ENCODE assay signal across 24 mouse cellular contexts in the genomic region with DNA sequence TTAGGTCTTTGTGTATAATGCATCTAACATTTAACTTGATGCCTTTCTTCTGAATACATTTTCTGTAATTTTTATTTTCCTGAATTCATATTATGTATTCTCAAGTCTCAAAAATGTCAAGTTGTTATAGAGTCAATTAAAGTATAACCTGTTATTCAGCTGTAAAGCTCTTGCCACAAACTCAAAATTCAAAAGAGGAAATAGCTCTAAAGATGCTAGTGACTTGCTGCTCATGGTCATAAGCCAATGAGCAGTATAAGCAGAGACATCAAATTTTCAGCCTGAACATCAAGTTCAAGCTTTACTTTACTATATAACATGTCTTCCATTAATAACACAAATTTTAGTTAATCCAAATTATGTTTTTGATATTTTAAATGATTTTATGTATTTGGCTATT. TPM values are rescaled to one million over a fixed set of nuclear protein-coding genes. Genes with fewer than 3 reads are reported as not detected.
DNase-seq lines count a peak whose midpoint lies in the region; TF ChIP-seq lines count a peak whose summit lies in the region.
"Had no signal": no experiment of that assay in that cellular context is flagged by ENCODE, and none has a peak within 500 bp of the region (broad histone marks: within the 10 kb centered on the region; RNA-seq: fewer than 3 reads in every experiment).

No protein-coding gene starts in this region.

- peak overlapping the region; percentile 2; the same call in 1 of the 2 replicates for H3K4me3 ChIP-seq in gastrocnemius, adult 2 months
- peak overlapping the region in 1 of 2 experiments; percentile 92; a peak in 2 of 4 replicates for H3K4me3 ChIP-seq in MEL (ENCODE audit: control insufficient read depth in 1 of 2, insufficient read depth in 1 of 2, low read depth in 2 of 2, low read length in 2 of 2)
- no peak overlapping the region for H3K4me3 ChIP-seq in kidney, adult 2 months (ENCODE audit: insufficient read depth, low read depth, low read length)
- H3K4me3 ChIP-seq: heart, adult 2 months had no signal

- H3K9ac ChIP-seq in MEL (ENCODE audit: control insufficient read depth, low read depth, low read length, poor library complexity, severe bottlenecking) = no peak overlapping the region
- H3K9ac ChIP-seq: embryonic facial prominence, embryonic 13.5 days; heart, embryonic 15.5 days; hindbrain, embryonic 13.5 days had no signal

- DNase-seq in gastrocnemius, adult 2 months = no peak
- no peak for DNase-seq in gastrocnemius, postnatal 25 days
- DNase-seq in 416B (ENCODE audit: low read depth) (peak; percentile 41), MEL (ENCODE audit: low read depth, low spot score) (peak; percentile 55)
- DNase-seq in splenic B cell, adult 2 months (ENCODE audit: low read depth, low spot score) = peak; percentile 52
- DNase-seq in kidney, adult 2 months = no peak
- DNase-seq in thymus, postnatal 4 days = no peak
- DNase-seq: adrenal gland, postnatal 10 days; cerebellum, adult 11-12 months; cerebellum, adult 9-11 months; cerebellum, postnatal 36 days; gastrocnemius, postnatal 10 days; heart, adult 2 months; heart, postnatal 14 days had no signal

- no peaks in the 10 kb centered on the region for H3K9me3 ChIP-seq in MEL (replicated peaks; ENCODE audit: insufficient read depth, low read length)
- H3K9me3 ChIP-seq: embryonic facial prominence, embryonic 13.5 days; forebrain, embryonic 10.5 days; G1E; heart, embryonic 15.5 days; hindbrain, embryonic 13.5 days had no signal

- no peak for TF ChIP-seq RAD21 in MEL (IDR thresholded peaks at IDR 0.05; ENCODE audit: low read depth, low read length)

- TF ChIP-seq POLR2A in MEL (IDR thresholded peaks at IDR 0.05; ENCODE audit: control insufficient read depth in 1 of 2, insufficient read depth in 1 of 2, low read depth in 1 of 2, low read length in 2 of 2, poor library complexity in 1 of 2) = no peak
- no peak for TF ChIP-seq POLR2A in kidney, adult 2 months (IDR thresholded peaks at IDR 0.05; ENCODE audit: low read depth, low read length)

- H3K27me3 ChIP-seq in MEL (ENCODE audit: control insufficient read depth in 1 of 2, insufficient read depth in 2 of 2, low read length in 2 of 2) = no peaks in the 10 kb centered on the region
- no peaks in the 10 kb centered on the region for H3K27me3 ChIP-seq in splenic B cell, adult 2 months (ENCODE audit: control insufficient read depth, insufficient read depth, low read length, poor library complexity, severe bottlenecking)
- H3K27me3 ChIP-seq in kidney, adult 2 months (replicated peaks; ENCODE audit: control insufficient read depth, insufficient read depth, low read length) = no peaks in the 10 kb centered on the region
- H3K27me3 ChIP-seq: embryonic facial prominence, embryonic 13.5 days; heart, embryonic 15.5 days; hindbrain, embryonic 13.5 days had no signal

- intact Hi-C loops in gastrocnemius, adult 2 months (cut with DNase I) = loop anchor here (10.0 kb wide), 1 partner anchor 198 kb away; a partner anchor contains a TSS

- TF ChIP-seq CTCF in gastrocnemius, adult 2 months (IDR thresholded peaks at IDR 0.05) = no peak
- TF ChIP-seq CTCF in MEL (IDR thresholded peaks at IDR 0.05 in 2 of 3, conservative IDR thresholded peaks at IDR 0.05 in 1 of 3; ENCODE audit: control insufficient read depth in 1 of 3, insufficient read depth in 1 of 3, low read depth in 2 of 3, low read length in 3 of 3, poor library complexity in 1 of 3, severe bottlenecking in 1 of 3) = no peak
- no peak for TF ChIP-seq CTCF in kidney, adult 2 months (conservative IDR thresholded peaks at IDR 0.05; ENCODE audit: insufficient read depth, insufficient read length, low read depth, low read length)

- no peak overlapping the region for H3K27ac ChIP-seq in gastrocnemius, adult 2 months
- H3K27ac ChIP-seq in MEL (ENCODE audit: control insufficient read depth, low read depth, low read length) = no peak overlapping the region
- no peak overlapping the region for H3K27ac ChIP-seq in kidney, adult 2 months (ENCODE audit: insufficient read depth, low read depth, low read length)
- H3K27ac ChIP-seq: embryonic facial prominence, embryonic 13.5 days; forebrain, embryonic 10.5 days; heart, adult 2 months; heart, embryonic 15.5 days; hindbrain, embryonic 13.5 days; hindbrain, postnatal 0 days had no signal

- peaks cover 3% of the 10 kb centered on the region in 2 experiments; a peak in 3 of 4 replicates for H3K4me1 ChIP-seq in MEL (ENCODE audit: control insufficient read depth in 1 of 2, insufficient read depth in 2 of 2, low read length in 2 of 2)
- no peaks in the 10 kb centered on the region; the same call in 1 of the 2 replicates for H3K4me1 ChIP-seq in kidney, adult 2 months (ENCODE audit: control insufficient read depth, insufficient read depth, low read length)

- TF ChIP-seq EP300 in MEL (IDR thresholded peaks at IDR 0.05; ENCODE audit: low read depth in 1 of 2, low read length in 2 of 2) = no peak

- H3K36me3 ChIP-seq in MEL (ENCODE audit: control insufficient read depth in 1 of 2, insufficient read depth in 2 of 2, low read length in 2 of 2) = peaks cover 14 to 29% of the 10 kb centered on the region in 2 experiments
- no peaks in the 10 kb centered on the region for H3K36me3 ChIP-seq in splenic B cell, adult 2 months (ENCODE audit: control insufficient read depth, insufficient read depth, low read length, poor library complexity, severe bottlenecking)
- no peaks in the 10 kb centered on the region for H3K36me3 ChIP-seq in kidney, adult 2 months (ENCODE audit: control insufficient read depth, insufficient read depth, low read length)
- H3K36me3 ChIP-seq: embryonic facial prominence, embryonic 13.5 days; heart, embryonic 15.5 days; hindbrain, embryonic 13.5 days had no signal

- peaks cover 41% of the 10 kb centered on the region for H3K79me2 ChIP-seq in MEL (ENCODE audit: control insufficient read depth, insufficient read depth, low read length, poor library complexity)

TF ChIP-seq in MEL, 35 proteins besides CTCF, POLR2A, EP300 and RAD21:
- TF ChIP-seq NELFE (IDR thresholded peaks at IDR 0.05; ENCODE audit: low read depth, low read length) (no peak), ZC3H11A (IDR thresholded peaks at IDR 0.05; ENCODE audit: low read depth, low read length) (no peak), HCFC1 (IDR thresholded peaks at IDR 0.05; ENCODE audit: low read depth, low read length) (no peak), SIN3A (IDR thresholded peaks at IDR 0.05; ENCODE audit: low read length) (0 out of 2 replicates have a peak, but pooled peaks have one; percentile 21), CHD1 (IDR thresholded peaks at IDR 0.05; ENCODE audit: low read depth, low read length) (peak; percentile 64; the same call in 1 of the 2 replicates)

RNA-seq across cellular contexts. Expression of a gene that starts 3.6 kb away (rescaled TPM):
- 100 to 1,000 TPM; 135 to 138 TPM for total RNA-seq in gastrocnemius, adult 2 months (2021)
- 10 to 100 TPM; 82.9 to 97.8 TPM for total RNA-seq in gastrocnemius, postnatal 25 days (2021)
- 31.6 and 32.3 TPM in 2 replicates for total RNA-seq in MEL (2012; rRNA removed)
- polyA plus RNA-seq in MEL (2012; ENCODE audit: insufficient read depth in 1 of 2, insufficient read length in 2 of 2, low read depth in 1 of 2, low replicate concordance in 2 of 2, missing spikeins in 1 of 2) = 100 to 1,000 TPM in 1 of 2 experiments, 10 to 100 TPM in 1; 51.7 to 148 TPM
- polyA plus RNA-seq in kidney, adult 2 months (2012; rRNA removed) = 15.7 and 17.7 TPM in 2 replicates

RNA-seq across cellular contexts. Expression of a gene that starts 3.6 kb away (rescaled TPM):
- total RNA-seq in gastrocnemius, adult 2 months (2021) = under 1 TPM in 1 of 2 experiments, not detected in 1; 0.17 TPM
- under 1 TPM; 0.36 to 0.38 TPM for total RNA-seq in gastrocnemius, postnatal 25 days (2021)
- 9.9 and 12.9 TPM in 2 replicates for total RNA-seq in MEL (2012; rRNA removed)
- polyA plus RNA-seq in MEL (2012; ENCODE audit: insufficient read depth in 1 of 2, insufficient read length in 2 of 2, low read depth in 1 of 2, low replicate concordance in 2 of 2, missing spikeins in 1 of 2) = 10 to 100 TPM in 1 of 2 experiments, not detected in 1; 12.3 TPM
- 1.8 and 3.2 TPM in 2 replicates for polyA plus RNA-seq in kidney, adult 2 months (2012; rRNA removed)

RNA-seq across cellular contexts. Expression of a gene that starts 26.9 kb away (rescaled TPM):
- 1 to 10 TPM; 1.8 to 2.2 TPM for total RNA-seq in gastrocnemius, adult 2 months (2021)
- total RNA-seq in gastrocnemius, postnatal 25 days (2021) = 1 to 10 TPM; 3.2 to 3.4 TPM
- total RNA-seq in MEL (2012; rRNA removed) = 2.5 and 3.2 TPM in 2 replicates
- 1 to 10 TPM in 1 of 2 experiments, not detected in 1; 8.2 TPM for polyA plus RNA-seq in MEL (2012; ENCODE audit: insufficient read depth in 1 of 2, insufficient read length in 2 of 2, low read depth in 1 of 2, low replicate concordance in 2 of 2, missing spikeins in 1 of 2)
- 2.9 and 3.6 TPM in 2 replicates for polyA plus RNA-seq in kidney, adult 2 months (2012; rRNA removed)

RNA-seq across cellular contexts. Expression of a gene that starts 54.1 kb away (rescaled TPM):
- not detected for total RNA-seq in gastrocnemius, adult 2 months (2021)
- total RNA-seq in gastrocnemius, postnatal 25 days (2021) = not detected
- not detected in 2 replicates for total RNA-seq in MEL (2012; rRNA removed)
- under 1 TPM in 1 of 2 experiments, not detected in 1; 0.13 TPM for polyA plus RNA-seq in MEL (2012; ENCODE audit: insufficient read depth in 1 of 2, insufficient read length in 2 of 2, low read depth in 1 of 2, low replicate concordance in 2 of 2, missing spikeins in 1 of 2)
- not detected in 2 replicates for polyA plus RNA-seq in kidney, adult 2 months (2012; rRNA removed)
- total RNA-seq: adrenal gland, postnatal 10 days; G1E; gastrocnemius, postnatal 10 days; heart, adult 2 months; heart, postnatal 14 days; hematopoietic stem cell, adult 5-6 weeks; hindbrain, postnatal 0 days had no signal
- polyA plus RNA-seq: embryonic facial prominence, embryonic 13.5 days; forebrain, embryonic 10.5 days; forebrain, embryonic 14.5 days; G1E; gonadal fat pad, adult 2 months; heart, adult 2 months; heart, embryonic 11.5 days; heart, embryonic 15.5 days; hindbrain, embryonic 13.5 days; hindbrain, postnatal 0 days had no signal

Comparison
In these comparisons a context has a peak if more than half of its experiments do, and no peak if none do; other contexts are left out.
1. DNase-seq: peak in 416B (single experiment), MEL (single experiment) and splenic B cell, adult 2 months (single experiment); none in gastrocnemius, adult 2 months (single experiment), gastrocnemius, postnatal 25 days (single experiment), kidney, adult 2 months (single experiment) and thymus, postnatal 4 days (single experiment).